Mouse (Mus musculus) midbrain, postnatal 0 days (tissue): Measurements from ENCODE around the gene Svs1. TPM values are rescaled to one million over a fixed set of nuclear protein-coding genes. Genes with fewer than 3 reads are reported as not detected.
"Not testable (repeated sequence)": the region's sequence is repeated elsewhere in the genome, so short reads cannot be mapped to it uniquely, and the experiment has no call there.

Experiments used
- ATAC-seq: fragments of 200-750 bp; cut with Nextera tagmentation; 2 replicates; pipeline ENCODE4 v1.8.0; 2017; ENCODE audit warnings: moderate number of reproducible peaks, mild to moderate bottlenecking, moderate TSS enrichment, moderate library complexity; ENCODE audit not compliant: low FRiP score
- DNase-seq: peaks from one replicate; pipeline ENCODE4 v3.0.0-alpha.2; 2015; ENCODE audit warnings: low spot score
- H3K27ac ChIP-seq: fragments of 300-500 bp; sonication (generic); 2 replicates; pipeline ENCODE4 v1.5.1; 2014; ENCODE audit warnings: low read depth, mild to moderate bottlenecking, low read length, mixed read lengths
- H3K27me3 ChIP-seq: fragments of 300-500 bp; sonication (generic); 2 replicates; pipeline ENCODE4 v1.6.1; 2014; ENCODE audit warnings: low read length, control low read depth, mixed read lengths; ENCODE audit not compliant: insufficient read depth
- H3K36me3 ChIP-seq: fragments of 300-500 bp; sonication (generic); 2 replicates; pipeline ENCODE4 v1.6.1; 2014; ENCODE audit warnings: low read length, control low read depth, mixed read lengths; ENCODE audit not compliant: insufficient read depth
- H3K4me1 ChIP-seq: fragments of 300-500 bp; sonication (generic); 2 replicates; pipeline ENCODE4 v1.6.1; 2014; ENCODE audit warnings: mild to moderate bottlenecking, control low read depth, antibody characterized with exemption, low read length, mixed read lengths; ENCODE audit not compliant: insufficient read depth
- H3K4me2 ChIP-seq: fragments of 300-500 bp; sonication (generic); 2 replicates; pipeline ENCODE4 v1.6.1; 2014; ENCODE audit warnings: low read depth, mild to moderate bottlenecking, low read length, mixed read lengths; ENCODE audit not compliant: poor library complexity, severe bottlenecking
- H3K4me3 ChIP-seq: fragments of 300-500 bp; sonication (generic); 2 replicates; pipeline ENCODE4 v1.5.1; 2014; ENCODE audit warnings: low read depth, mild to moderate bottlenecking, low read length, moderate library complexity
- H3K9ac ChIP-seq: fragments of 300-500 bp; sonication (generic); replicated peaks from 2 replicates; pipeline ENCODE4 v1.6.1; 2014; ENCODE audit warnings: mild to moderate bottlenecking, low read length, moderate library complexity, mixed read lengths; ENCODE audit not compliant: poor library complexity, severe bottlenecking
- H3K9me3 ChIP-seq: fragments of 300-500 bp; sonication (generic); 2 replicates; pipeline ENCODE4 v1.6.1; 2016; ENCODE audit warnings: low read length, control low read depth
- CTCF ChIP-seq: IDR thresholded peaks from 2 replicates; pipeline ENCODE4 v1.5.1; 2016; ENCODE audit warnings: antibody characterized with exemption, mild to moderate bottlenecking
- WGBS: fragments of 180-500 bp; shearing (Covaris S2); extraction: QIAGEN DNeasy Blood & Tissue Kit; methylation state at CpG from one replicate; pipeline ENCODE4 v1.1.7; 2014; 5-methylcytosine and 5-hydroxymethylcytosine counted together
- polyA plus RNA-seq: library from polyadenylated mRNA; unstranded; fragments of >200 nt; fragmentation: Nextera tagmentation; extraction: Ambion mirVana; gene quantifications from 2 replicates; pipeline ENCODE4 v1.2.1, GENCODE M21; 2015
- total RNA-seq: library from RNA; depleted of rRNA; stranded (reverse); fragments of >200 nt; gene quantifications from 2 replicates; pipeline ENCODE4 v1.2.3, GENCODE M21; 2014

Gene Svs1
- total and polyA plus RNA-seq, 2 experiments from 2014 or later = not detected

- DNase-seq (peak; percentile 57), ATAC-seq (no peak)
- no peak overlapping the region for H3K9ac ChIP-seq
- no peak overlapping the region for H3K27ac ChIP-seq
- no peaks in the 10 kb centered on the region for H3K4me1 ChIP-seq
- H3K36me3 ChIP-seq = no peaks in the 10 kb centered on the region
- WGBS = 46% methylated on average over 1 of the region's 1 CpGs
- no peaks in the 10 kb centered on the region for H3K9me3 ChIP-seq
- TF ChIP-seq CTCF = peak; percentile 68
- H3K27me3 ChIP-seq = no peaks in the 10 kb centered on the region
- H3K4me3 ChIP-seq = no peak overlapping the region
- H3K4me2 ChIP-seq = no peak overlapping the region
These were observed 31.7 kb upstream of the Svs1 start for GRCm38 (mm10) chr6:48954946-48955345.

GRCm38 (mm10) chr6:48956785-48957184 lies 29.9 kb upstream of the Svs1 start:
- DNase-seq = no peak
- Histone ChIP-seq H3K9ac (no peak overlapping the region), H3K4me2 (no peak overlapping the region), H3K4me3 (no peak overlapping the region), H3K9me3 (no peaks in the 10 kb centered on the region), H3K36me3 (no peaks in the 10 kb centered on the region), H3K4me1 (no peaks in the 10 kb centered on the region), H3K27ac (no peak overlapping the region), H3K27me3 (no peaks in the 10 kb centered on the region)
- ATAC-seq = no peak
- 85% methylated on average over 4 of the region's 4 CpGs for WGBS
- no peak for TF ChIP-seq CTCF

- Histone ChIP-seq H3K9me3 (no peaks in the 10 kb centered on the region), H3K36me3 (no peaks in the 10 kb centered on the region), H3K4me3 (no peak overlapping the region), H3K27ac (no peak overlapping the region), H3K9ac (no peak overlapping the region), H3K4me2 (no peak overlapping the region), H3K27me3 (no peaks in the 10 kb centered on the region), H3K4me1 (no peaks in the 10 kb centered on the region)
- WGBS = 34% methylated on average over 1 of the region's 1 CpGs
- DNase-seq = peak; percentile 86
- peak; percentile 81 for TF ChIP-seq CTCF
- ATAC-seq = 0 out of 2 replicates have a peak, but pooled peaks have one; percentile 54
These were observed 28.6 kb upstream of the Svs1 start for GRCm38 (mm10) chr6:48958053-48958452.

GRCm38 (mm10) chr6:48959151-48959550 lies 27.5 kb upstream of the Svs1 start:
- H3K27me3 ChIP-seq, H3K27ac ChIP-seq, H3K4me1 ChIP-seq, H3K36me3 ChIP-seq, ATAC-seq, H3K4me3 ChIP-seq, DNase-seq, H3K9ac ChIP-seq, H3K9me3 ChIP-seq, H3K4me2 ChIP-seq: not testable (repeated sequence)
- WGBS = 29% methylated on average over 7 of the region's 7 CpGs
- peak; percentile 43; the same call in 1 of the 2 replicates for TF ChIP-seq CTCF

GRCm38 (mm10) chr6:48966696-48967095 lies 20.0 kb upstream of the Svs1 start:
- H3K4me1 ChIP-seq = not testable (repeated sequence)
- WGBS = 89% methylated on average over 5 of the region's 5 CpGs

GRCm38 (mm10) chr6:48967868-48968267 lies 18.8 kb upstream of the Svs1 start:
- ATAC-seq (no peak), DNase-seq (no peak)
- H3K4me3 ChIP-seq = no peak overlapping the region
- no peaks in the 10 kb centered on the region for H3K27me3 ChIP-seq
- no peak overlapping the region for H3K27ac ChIP-seq
- no peaks in the 10 kb centered on the region for H3K36me3 ChIP-seq
- no peak overlapping the region for H3K9ac ChIP-seq
- no peaks in the 10 kb centered on the region for H3K4me1 ChIP-seq
- no peak for TF ChIP-seq CTCF
- H3K9me3 ChIP-seq = no peaks in the 10 kb centered on the region
- no peak overlapping the region for H3K4me2 ChIP-seq

More at GRCm38 (mm10) chr6:48966696-48967095, 20.0 kb upstream of the Svs1 start:
- DNase-seq, ATAC-seq, H3K36me3 ChIP-seq, H3K27ac ChIP-seq, H3K4me2 ChIP-seq, H3K4me3 ChIP-seq, H3K9ac ChIP-seq, H3K9me3 ChIP-seq, H3K27me3 ChIP-seq: not testable (repeated sequence)
